Mouse (Mus musculus) embryonic fibroblast, embryonic 13.5 days (primary cell): ENCODE measurements around the gene Ropn1l. TPM values are rescaled to one million over a fixed set of nuclear protein-coding genes. Genes with fewer than 3 reads are reported as not detected.
A peak's percentile ranks its signal among the peaks of the same experiment; 100 is the strongest.

ENCODE experiments used
- H3K27ac ChIP-seq: 2 replicates; pipeline ENCODE4 v1.5.1; 2012; ENCODE audit warnings: low read length, control low read depth, inconsistent platforms; ENCODE audit not compliant: insufficient read depth
- H3K4me1 ChIP-seq: 2 replicates; pipeline ENCODE4 v1.6.1; 2011; ENCODE audit warnings: low read length; ENCODE audit not compliant: control insufficient read depth, insufficient read depth
- H3K4me3 ChIP-seq: 2 replicates; pipeline ENCODE4 v1.5.1; 2011; ENCODE audit warnings: mild to moderate bottlenecking, control low read depth, low read length; ENCODE audit not compliant: insufficient read depth
- CTCF ChIP-seq: IDR thresholded peaks from 2 replicates; pipeline ENCODE4 v1.5.1; 2011; ENCODE audit warnings: mild to moderate bottlenecking, control low read depth, low read length, moderate library complexity, borderline replicate concordance; ENCODE audit not compliant: insufficient read depth
- POLR2A ChIP-seq: IDR thresholded peaks from 2 replicates; pipeline ENCODE4 v1.6.1; 2011; ENCODE audit warnings: low read depth, mild to moderate bottlenecking, control low read depth, low read length, moderate library complexity
- polyA plus RNA-seq: library from polyadenylated mRNA; stranded (reverse); fragments of >200 nt; gene quantifications from 2 replicates; pipeline ENCODE4 v1.2.4, GENCODE M21; 2011; ENCODE audit warnings: low read depth; ENCODE audit not compliant: missing spikeins, insufficient read length

Gene Ropn1l
- 1.8 and 1.9 TPM in 2 replicates for polyA plus RNA-seq

- Histone ChIP-seq H3K4me3 (peak within 1 kb of the TSS; percentile 52), H3K4me1 (peaks cover 3% of the 10 kb centered on the region; the same call in 1 of the 2 replicates), H3K27ac (peak within 1 kb of the TSS; percentile 61)
- TF ChIP-seq POLR2A (peak; percentile 93), CTCF (no peak)
Measured at GRCm38 (mm10) chr15:31453098-31453916, at the start of gene Ropn1l. TSS of gene Ropn1l (minus strand) at chr15:31453737.

GRCm38 (mm10) chr15:31502996-31503395, 49.5 kb upstream of the Ropn1l start:
- no peaks in the 10 kb centered on the region; the same call in 1 of the 2 replicates for H3K4me1 ChIP-seq
- H3K27ac ChIP-seq = peak overlapping the region; percentile 34; the same call in 1 of the 2 replicates
- no peak for TF ChIP-seq POLR2A
- TF ChIP-seq CTCF = no peak
- no peak overlapping the region for H3K4me3 ChIP-seq

DNA sequence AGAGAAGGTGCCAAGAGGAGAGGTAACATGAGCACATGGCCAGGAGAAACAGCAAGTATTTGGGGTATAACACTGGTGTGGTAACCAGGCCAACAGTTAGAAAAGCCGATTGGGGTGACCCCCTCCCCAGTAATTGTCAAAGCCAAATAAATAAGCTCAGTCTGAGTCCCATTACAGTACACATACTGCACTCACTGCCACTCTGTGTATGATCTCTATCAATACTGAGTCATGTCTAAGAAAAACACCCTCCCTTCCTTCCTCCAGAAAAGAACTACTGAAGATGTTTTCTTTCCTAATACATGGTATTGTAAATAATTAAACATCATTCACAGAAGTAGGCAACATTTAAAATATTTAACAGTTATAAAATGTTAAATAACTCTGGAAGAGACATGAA, 48.8 kb upstream of the Ropn1l start:
- Histone ChIP-seq H3K4me1 (no peaks in the 10 kb centered on the region; the same call in 1 of the 2 replicates), H3K4me3 (no peak overlapping the region), H3K27ac (0 out of 2 replicates have a peak overlapping the region, but pooled peaks have one; percentile 24)
- TF ChIP-seq CTCF (no peak), POLR2A (no peak)

GRCm38 (mm10) chr15:31494803-31495202, 41.3 kb upstream of the Ropn1l start:
- Histone ChIP-seq H3K4me1 (no peaks in the 10 kb centered on the region), H3K27ac (no peak overlapping the region), H3K4me3 (no peak overlapping the region)
- TF ChIP-seq CTCF = no peak
- TF ChIP-seq POLR2A = no peak

DNA sequence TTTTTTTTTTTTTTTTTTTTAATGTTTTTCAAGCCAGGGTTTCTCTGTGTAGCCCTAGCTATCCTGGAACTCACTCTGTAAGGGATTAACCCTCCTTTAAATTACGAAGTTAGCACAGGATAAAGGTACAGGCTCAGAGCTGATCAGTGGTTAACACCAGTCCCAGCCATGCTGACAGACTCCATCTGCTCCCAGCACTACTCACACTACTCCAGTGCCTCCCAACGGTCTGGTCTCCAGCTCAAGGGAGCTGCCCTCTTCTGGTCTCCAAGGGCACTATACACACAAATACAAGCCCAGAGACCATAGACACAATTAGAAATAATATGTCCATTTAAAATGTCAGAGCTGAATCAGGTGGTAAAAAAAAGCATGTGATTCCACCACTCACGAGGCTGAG, 40.8 kb upstream of the Ropn1l start:
- Histone ChIP-seq H3K27ac (no peak overlapping the region), H3K4me1 (no peaks in the 10 kb centered on the region), H3K4me3 (no peak overlapping the region)
- TF ChIP-seq POLR2A (no peak), CTCF (no peak)

DNA sequence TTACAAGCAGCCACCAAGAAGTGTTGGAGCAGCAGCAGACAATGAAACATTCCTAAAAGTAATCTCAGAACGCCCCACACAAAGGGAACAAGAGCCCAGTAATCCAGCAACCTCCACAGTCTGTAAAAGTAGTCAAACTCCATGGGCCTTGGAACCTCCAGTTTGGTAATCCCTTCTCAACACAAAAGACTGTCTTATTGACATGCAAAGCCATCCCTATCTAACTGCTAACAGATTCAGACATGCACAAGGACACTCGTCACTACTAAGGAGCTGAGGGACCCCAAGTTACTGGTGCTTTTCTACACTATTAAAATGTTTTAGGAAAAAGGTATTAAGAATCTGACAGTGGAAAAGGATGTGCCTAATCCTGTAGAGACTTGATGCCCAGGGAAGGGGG, 33.9 kb upstream of the Ropn1l start:
- no peak overlapping the region for H3K4me3 ChIP-seq
- H3K27ac ChIP-seq = no peak overlapping the region
- TF ChIP-seq CTCF = no peak
- no peak for TF ChIP-seq POLR2A
- no peaks in the 10 kb centered on the region; the same call in 1 of the 2 replicates for H3K4me1 ChIP-seq

GRCm38 (mm10) chr15:31476678-31477077, 23.1 kb upstream of the Ropn1l start:
- Histone ChIP-seq H3K27ac (no peak overlapping the region), H3K4me1 (peaks cover 5% of the 10 kb centered on the region), H3K4me3 (no peak overlapping the region)
- TF ChIP-seq POLR2A (no peak), CTCF (no peak)

- H3K27ac ChIP-seq = peak overlapping the region; percentile 64
- no peak overlapping the region for H3K4me3 ChIP-seq
- H3K4me1 ChIP-seq = peaks cover 5% of the 10 kb centered on the region
- TF ChIP-seq POLR2A (no peak), CTCF (no peak)
Measured at GRCm38 (mm10) chr15:31472645-31473574, 19.4 kb upstream of the Ropn1l start.

DNA sequence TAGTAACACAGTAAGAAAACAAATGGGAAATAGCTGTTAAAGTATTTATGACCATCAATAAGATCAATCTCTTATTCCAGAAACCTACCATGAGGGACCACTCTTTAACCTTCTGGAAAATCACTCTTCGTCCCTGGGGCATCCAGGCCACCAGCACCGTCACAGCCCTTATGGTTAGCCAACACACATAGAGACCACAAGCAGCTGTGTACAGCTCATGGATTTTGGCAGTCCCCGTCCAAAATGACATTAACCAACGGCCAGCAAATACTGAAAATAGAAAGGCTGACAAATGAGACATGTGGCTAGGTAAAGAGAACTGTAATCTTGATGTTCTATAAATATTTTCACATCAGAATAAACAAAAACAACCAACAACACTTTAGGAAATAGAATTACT, 18.0 kb upstream of the Ropn1l start:
- Histone ChIP-seq H3K27ac (no peak overlapping the region), H3K4me3 (no peak overlapping the region), H3K4me1 (peaks cover 5% of the 10 kb centered on the region)
- TF ChIP-seq CTCF = no peak
- no peak for TF ChIP-seq POLR2A
